Mouse (Mus musculus) CH12.LX (cell line): Measurements from ENCODE around the gene Gm5483. TPM values are rescaled to one million over a fixed set of nuclear protein-coding genes. Genes with fewer than 3 reads are reported as not detected.
"Not testable (repeated sequence)": the region's sequence is repeated elsewhere in the genome, so short reads cannot be mapped to it uniquely, and the experiment has no call there.

ENCODE experiments used
- DNase-seq: peaks from one replicate; pipeline ENCODE4 v3.0.0-alpha.2; 2013; ENCODE audit errors: extremely low read depth
- H3K27ac ChIP-seq: 2 replicates; pipeline ENCODE4 v1.5.1; 2012; ENCODE audit warnings: low read depth, mild to moderate bottlenecking, control low read depth, moderate library complexity; ENCODE audit not compliant: insufficient read depth
- H3K27me3 ChIP-seq: replicated peaks from 2 replicates; pipeline ENCODE3; 2012; ENCODE audit warnings: inconsistent platforms
- H3K36me3 ChIP-seq, 2 experiments: replicated peaks in 1 of 2; 2 replicates each; pipeline versions ENCODE3 to v1.6.1; 2012; ENCODE audit warnings: inconsistent platforms in 1 of 2, low read length in 1 of 2, mild to moderate bottlenecking in 1 of 2, mixed read lengths in 1 of 2, moderate library complexity in 1 of 2; ENCODE audit not compliant: control insufficient read depth in 1 of 2, insufficient read depth in 1 of 2
- H3K4me1 ChIP-seq, 2 experiments: 2 replicates each; pipeline ENCODE4 v1.6.1; 2012; ENCODE audit warnings: inconsistent platforms in 1 of 2, moderate library complexity in 1 of 2; ENCODE audit not compliant: insufficient read depth in 2 of 2, control insufficient read depth in 1 of 2
- H3K4me2 ChIP-seq: 2 replicates; pipeline ENCODE4 v1.6.1; 2012; ENCODE audit warnings: low read depth, mild to moderate bottlenecking, control low read depth; ENCODE audit not compliant: poor library complexity, insufficient read depth, severe bottlenecking
- H3K4me3 ChIP-seq, 3 experiments: fragments of 150-350 bp in 1 of 3; sonication (generic) in 1 of 3; replicated peaks in 1 of 3; 2 replicates each; pipeline versions ENCODE3 to v1.5.1; 2011 to 2012; ENCODE audit warnings: low read depth in 2 of 3, low read length in 2 of 3, mild to moderate bottlenecking in 2 of 3, moderate library complexity in 2 of 3, control low read depth in 1 of 3, improper control_type of control experiment in 1 of 3, inconsistent platforms in 1 of 3, mixed read lengths in 1 of 3; ENCODE audit not compliant: poor library complexity in 1 of 3
- H3K79me2 ChIP-seq: replicated peaks from 2 replicates; pipeline ENCODE4 v1.6.1; 2012; ENCODE audit warnings: mild to moderate bottlenecking, moderate library complexity; ENCODE audit not compliant: control insufficient read depth, poor library complexity, insufficient read depth, severe bottlenecking; ENCODE audit errors: extremely low read depth
- H3K9ac ChIP-seq: 2 replicates; pipeline ENCODE4 v1.6.1; 2012; ENCODE audit warnings: low read depth, mild to moderate bottlenecking, control low read depth, moderate library complexity; ENCODE audit not compliant: insufficient read depth
- H3K9me3 ChIP-seq: replicated peaks from 2 replicates; pipeline ENCODE3; 2012; ENCODE audit warnings: low read length, inconsistent platforms, mixed read lengths
- CHD2 ChIP-seq: IDR thresholded peaks from 2 replicates; pipeline ENCODE4 v1.6.1; 2011; ENCODE audit warnings: low read length, improper control_type of control experiment
- CTCF ChIP-seq, 2 experiments: IDR thresholded peaks in 1 of 2; conservative IDR thresholded peaks in 1 of 2; 2 replicates each; pipeline ENCODE4 v1.5.1; 2011 to 2012; ENCODE audit warnings: low read depth in 2 of 2, low read length in 2 of 2, improper control_type of control experiment in 1 of 2, inconsistent platforms in 1 of 2, mild to moderate bottlenecking in 1 of 2, moderate library complexity in 1 of 2
- HCFC1 ChIP-seq: IDR thresholded peaks from 2 replicates; pipeline ENCODE4 v1.6.1; 2012; ENCODE audit warnings: low read depth, mild to moderate bottlenecking, inconsistent platforms, low read length, improper control_type of control experiment
- KAT2A ChIP-seq: IDR thresholded peaks from 2 replicates; pipeline ENCODE4 v1.6.1; 2012; ENCODE audit warnings: low read length, improper control_type of control experiment, inconsistent platforms; ENCODE audit not compliant: insufficient replicate concordance
- MAX ChIP-seq: IDR thresholded peaks from 2 replicates; pipeline ENCODE4 v1.6.1; 2011; ENCODE audit warnings: low read length, improper control_type of control experiment
- MAZ ChIP-seq: IDR thresholded peaks from 2 replicates; pipeline ENCODE4 v1.6.1; 2012; ENCODE audit warnings: low read depth, mild to moderate bottlenecking, inconsistent platforms, low read length, improper control_type of control experiment, moderate library complexity
- PAX5 ChIP-seq: IDR thresholded peaks from 2 replicates; pipeline ENCODE4 v1.6.1; 2012; ENCODE audit warnings: low read length, inconsistent platforms, mixed read lengths
- RAD21 ChIP-seq: IDR thresholded peaks from 2 replicates; pipeline ENCODE4 v1.6.1; 2011; ENCODE audit warnings: low read depth, mild to moderate bottlenecking, low read length, improper control_type of control experiment, moderate library complexity
- SIN3A ChIP-seq: IDR thresholded peaks from 2 replicates; pipeline ENCODE4 v1.6.1; 2012; ENCODE audit warnings: low read length, improper control_type of control experiment, inconsistent platforms
- TCF12 ChIP-seq: IDR thresholded peaks from 2 replicates; pipeline ENCODE4 v1.6.1; 2014; ENCODE audit warnings: low read depth, mild to moderate bottlenecking, inconsistent platforms, low read length, improper control_type of control experiment
- UBTF ChIP-seq: IDR thresholded peaks from 2 replicates; pipeline ENCODE4 v1.6.1; 2012; ENCODE audit warnings: low read depth, mild to moderate bottlenecking, inconsistent platforms, low read length, improper control_type of control experiment, moderate library complexity
- USF2 ChIP-seq: conservative IDR thresholded peaks from 2 replicates; pipeline ENCODE4 v1.6.1; 2011; ENCODE audit warnings: low read depth, low read length, improper control_type of control experiment
- ZC3H11A ChIP-seq: IDR thresholded peaks from 2 replicates; pipeline ENCODE4 v1.6.1; 2012; ENCODE audit warnings: low read depth, mild to moderate bottlenecking, inconsistent platforms, low read length, improper control_type of control experiment
- ZKSCAN1 ChIP-seq: IDR thresholded peaks from 2 replicates; pipeline ENCODE4 v1.6.1; 2012; ENCODE audit warnings: low read depth, inconsistent platforms, low read length, improper control_type of control experiment, borderline replicate concordance
- ZMIZ1 ChIP-seq: IDR thresholded peaks from 2 replicates; pipeline ENCODE4 v1.6.1; 2012; ENCODE audit warnings: low read depth, mild to moderate bottlenecking, inconsistent platforms, low read length, improper control_type of control experiment
- dilution Hi-C: fragments of 300-500 bp; cut with MboI; formaldehyde crosslinking; loops from 2 replicates; pipeline ENCODE4 v1.14.3; 2020; ENCODE audit warnings: low sequenced_read_pairs; ENCODE audit not compliant: extremely low pct_unique_long_range_greater_than_20kb, extremely low pct_ligation_motif_present
- in situ Hi-C: fragments of 300-500 bp; cut with MboI; formaldehyde crosslinking; loops from 3 replicates; pipeline ENCODE4 v1.14.3; 2019; ENCODE audit warnings: low sequenced_read_pairs, low pct_ligation_motif_present, low pct_unique_long_range_greater_than_20kb, mixed read lengths
- polyA plus RNA-seq: library from polyadenylated mRNA; unstranded; fragments of >175 nt; gene quantifications from 2 replicates; pipeline ENCODE4 v1.2.1, GENCODE M21; 2012; ENCODE audit warnings: low read depth; ENCODE audit not compliant: insufficient read length
- total RNA-seq, 2 experiments: library from RNA; depleted of rRNA; stranded (reverse); fragments of 300-350 nt in 1 of 2; fragments of >200 nt in 1 of 2; gene quantifications; 2 replicates each; pipeline ENCODE4 v1.2.3; 2012 to 2014

Gm5483 gene
- total and polyA plus RNA-seq, 3 experiments, result 0.47 TPM; not detected in 2

DNA sequence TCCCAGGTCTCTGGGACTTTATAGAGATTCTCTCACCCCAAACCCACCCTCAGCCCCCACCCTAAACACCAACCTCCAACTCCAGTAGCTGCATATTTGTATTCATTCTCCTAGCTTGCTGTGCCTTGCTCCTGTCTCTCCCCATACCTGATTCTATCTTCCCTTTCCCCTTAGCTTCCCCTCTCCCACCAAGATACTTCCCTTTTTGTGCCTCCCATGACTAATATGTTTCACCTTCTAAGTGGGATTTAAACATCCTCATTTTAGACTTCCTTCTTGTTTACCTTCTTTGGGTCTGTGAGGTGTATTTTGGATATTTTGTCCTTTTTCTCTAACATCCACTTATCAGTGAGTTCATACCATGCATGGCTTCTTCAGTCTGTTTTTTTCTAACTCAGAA is 7.9 kb upstream of the Gm5483 start:
- TF ChIP-seq ZKSCAN1 (no peak), RAD21 (no peak), CTCF (conservative IDR thresholded peaks at IDR 0.05 in 1 of 2, IDR thresholded peaks at IDR 0.05 in 1 of 2; ENCODE audit: low read depth in 2 of 2, low read length in 2 of 2) (no peak), ZC3H11A (no peak)
- Histone ChIP-seq H3K9me3 (no peaks in the 10 kb centered on the region), H3K27me3 (no peaks in the 10 kb centered on the region), H3K4me1 (no peaks in the 10 kb centered on the region), H3K4me2 (no peak overlapping the region), H3K4me3 (no peak overlapping the region), H3K79me2 (no peaks in the 10 kb centered on the region), H3K9ac (no peak overlapping the region), H3K27ac (no peak overlapping the region), H3K36me3 (no peaks in the 10 kb centered on the region)
- in situ Hi-C loops (no loop called here), dilution Hi-C loops (no loop called here)
- DNase-seq, result no peak

DNA sequence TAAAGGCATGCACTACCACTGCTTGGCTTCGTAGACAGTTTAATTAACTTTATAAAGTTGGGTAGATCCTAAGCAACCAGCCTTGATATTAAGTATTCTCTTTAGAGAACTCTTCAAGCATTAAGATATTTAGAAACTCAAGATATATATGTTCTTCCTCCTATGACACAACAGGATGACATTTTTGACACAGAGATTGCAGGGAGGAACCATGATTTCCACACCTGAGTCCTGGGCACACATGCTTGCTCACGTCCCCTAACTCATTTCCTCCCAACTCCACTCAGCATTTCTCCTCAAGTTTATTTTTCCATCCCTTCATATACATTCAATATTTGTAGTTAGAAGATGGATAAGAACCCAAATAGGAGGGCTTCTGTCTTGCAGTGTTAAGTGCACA is 4.1 kb upstream of the Gm5483 start:
- dilution Hi-C loops (no loop called here), in situ Hi-C loops (no loop called here)
- Histone ChIP-seq H3K79me2 (no peaks in the 10 kb centered on the region), H3K9me3 (no peaks in the 10 kb centered on the region), H3K4me1 (no peaks in the 10 kb centered on the region), H3K4me2 (no peak overlapping the region), H3K27ac (no peak overlapping the region), H3K4me3 (no peak overlapping the region), H3K36me3 (no peaks in the 10 kb centered on the region), H3K9ac (no peak overlapping the region), H3K27me3 (no peaks in the 10 kb centered on the region)
- no peak for DNase-seq
- TF ChIP-seq KAT2A (no peak), UBTF (no peak), HCFC1 (no peak)

DNA sequence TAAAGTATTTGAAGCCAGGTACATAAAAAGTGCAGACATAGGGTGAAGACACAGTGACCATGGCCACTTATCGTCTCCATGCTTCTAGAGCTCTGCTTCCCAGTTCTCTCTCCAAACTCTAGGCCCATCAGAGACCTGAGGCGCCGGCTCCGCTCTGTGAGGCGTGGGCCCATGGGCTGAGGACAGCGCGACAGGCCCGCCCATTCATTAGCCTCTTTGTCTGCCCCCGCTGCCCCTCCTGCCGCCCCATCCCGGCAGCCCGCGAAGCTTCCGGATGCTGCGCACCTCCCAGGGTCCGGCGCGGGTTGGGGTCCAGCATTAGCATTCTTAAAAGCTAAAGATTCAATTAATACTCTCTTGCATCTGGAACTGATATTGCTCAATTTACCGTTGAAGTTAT is 15.2 kb downstream of the Gm5483 start:
- H3K9me3 ChIP-seq, result no peaks in the 10 kb centered on the region
- 0 out of 4 replicates have a peak, but pooled peaks cover 0 to 5% of the 10 kb centered on the region in 2 experiments for H3K4me1 ChIP-seq
- DNase-seq, result no peak
- H3K36me3 ChIP-seq, result no peaks in the 10 kb centered on the region
- no peak overlapping the region for H3K4me2 ChIP-seq
- H3K27ac ChIP-seq, result no peak overlapping the region
- no peaks in the 10 kb centered on the region for H3K27me3 ChIP-seq
- in situ Hi-C loops, result no loop called here
- no peak for TF ChIP-seq HCFC1
- TF ChIP-seq MAX, result no peak
- H3K9ac ChIP-seq, result no peak overlapping the region
- no peak overlapping the region for H3K4me3 ChIP-seq
- dilution Hi-C loops, result no loop called here
- H3K79me2 ChIP-seq, result no peaks in the 10 kb centered on the region

DNA sequence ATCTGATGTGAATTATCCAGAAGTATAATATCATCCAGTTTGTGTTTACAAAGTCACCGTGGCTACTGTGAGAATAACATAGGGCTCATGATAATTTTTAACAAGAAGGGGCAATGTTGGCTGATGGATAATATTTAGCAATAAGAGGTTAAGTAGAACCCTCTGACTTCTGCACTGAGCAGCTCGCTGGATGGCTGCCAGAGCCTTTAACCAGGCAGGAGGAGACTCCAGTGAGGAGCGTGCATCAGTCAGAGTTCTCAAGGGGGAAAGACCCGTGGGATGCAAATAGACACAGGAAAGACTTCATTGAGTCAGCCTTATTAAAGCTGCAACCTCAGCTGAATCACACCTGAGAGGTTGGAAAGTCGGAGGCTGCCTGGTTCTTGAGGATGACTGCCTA is 19.8 kb downstream of the Gm5483 start:
- H3K4me1 ChIP-seq, result 0 out of 4 replicates have a peak, but pooled peaks cover 0 to 6% of the 10 kb centered on the region in 2 experiments
- H3K9me3 ChIP-seq, result no peaks in the 10 kb centered on the region
- in situ Hi-C loops (no loop called here), dilution Hi-C loops (no loop called here)
- DNase-seq, result no peak
- no peak for TF ChIP-seq ZC3H11A
- no peak for TF ChIP-seq PAX5
- TF ChIP-seq TCF12, result no peak
- no peak for TF ChIP-seq ZMIZ1
- no peak for TF ChIP-seq CHD2
- TF ChIP-seq MAZ, result no peak
- TF ChIP-seq SIN3A, result no peak
- TF ChIP-seq USF2, result no peak
- H3K27me3 ChIP-seq, result no peaks in the 10 kb centered on the region
- H3K36me3 ChIP-seq, result no peaks in the 10 kb centered on the region
- H3K4me2 ChIP-seq, result no peak overlapping the region
- no peaks in the 10 kb centered on the region for H3K79me2 ChIP-seq
- no peak overlapping the region for H3K27ac ChIP-seq
- H3K9ac ChIP-seq, result no peak overlapping the region
- no peak overlapping the region for H3K4me3 ChIP-seq

DNA sequence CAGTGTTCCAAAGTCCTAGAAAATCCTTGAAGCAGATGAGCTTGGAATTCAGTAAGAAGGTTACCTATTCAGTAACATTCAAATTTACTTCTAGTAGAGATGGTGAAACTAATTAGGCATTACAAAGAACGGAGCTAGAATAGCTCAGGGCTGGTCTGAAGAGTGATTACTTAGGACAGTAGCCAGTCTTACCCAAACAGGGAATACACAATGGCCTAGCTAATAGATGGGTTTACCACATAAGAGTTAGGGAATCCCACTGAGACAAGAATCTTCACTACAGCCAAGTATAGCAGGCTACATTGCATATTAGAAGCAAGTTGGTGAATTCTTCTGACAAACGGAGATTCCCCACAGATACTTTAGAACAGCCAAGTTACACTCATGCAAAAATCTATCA is 21.7 kb downstream of the Gm5483 start:
- dilution Hi-C loops, H3K27me3 ChIP-seq, H3K27ac ChIP-seq, H3K9ac ChIP-seq, DNase-seq, H3K9me3 ChIP-seq, in situ Hi-C loops, H3K36me3 ChIP-seq, H3K4me2 ChIP-seq, H3K4me3 ChIP-seq, H3K79me2 ChIP-seq: not testable (repeated sequence)
- H3K4me1 ChIP-seq, result peaks cover 0 to 15% of the 10 kb centered on the region in 2 experiments; a peak in 2 of 4 replicates
